Mouse (Mus musculus) liver, postnatal 0 days (tissue): ENCODE results near the gene Tmem53.

Experiments used
- CTCF ChIP-seq: sonication (generic); IDR thresholded peaks from 2 replicates; pipeline ENCODE4 v1.5.1; 2016; ENCODE audit warnings: antibody characterized with exemption, low read depth
- EP300 ChIP-seq: IDR thresholded peaks from 2 replicates; pipeline ENCODE4 v1.6.1; 2016; ENCODE audit warnings: antibody characterized with exemption, low read depth, mild to moderate bottlenecking

DNA sequence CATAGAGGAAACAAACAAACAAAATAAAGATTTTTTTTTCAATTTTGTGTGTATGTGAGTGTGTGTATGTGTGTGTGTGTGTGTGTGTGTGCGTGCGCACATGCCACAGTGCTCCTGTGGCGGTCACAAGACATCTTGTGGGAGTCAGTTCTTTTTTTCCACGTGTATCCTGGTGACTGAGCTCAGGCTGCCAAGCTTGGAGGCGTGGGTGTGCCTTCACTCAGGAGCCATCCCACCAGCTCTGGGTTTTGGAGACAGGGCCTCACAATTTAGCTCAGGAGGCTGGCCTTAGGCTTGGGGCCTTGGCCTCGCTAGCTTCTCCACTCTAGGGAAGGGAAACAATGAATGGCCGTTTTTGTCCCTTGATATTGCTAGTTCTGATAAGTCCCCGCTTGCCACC, 27.6 kb upstream of the Tmem53 start:
- TF ChIP-seq CTCF (no peak), EP300 (no peak)
